Mouse (Mus musculus): ENCODE measurements at regions not wholly inside any gene's neighbourhood (a gene's known extent, or its start where the extent isn't known, plus 50 kb on each side); places are given as distances from the start of the nearest gene placed in this dataset.

DNA sequence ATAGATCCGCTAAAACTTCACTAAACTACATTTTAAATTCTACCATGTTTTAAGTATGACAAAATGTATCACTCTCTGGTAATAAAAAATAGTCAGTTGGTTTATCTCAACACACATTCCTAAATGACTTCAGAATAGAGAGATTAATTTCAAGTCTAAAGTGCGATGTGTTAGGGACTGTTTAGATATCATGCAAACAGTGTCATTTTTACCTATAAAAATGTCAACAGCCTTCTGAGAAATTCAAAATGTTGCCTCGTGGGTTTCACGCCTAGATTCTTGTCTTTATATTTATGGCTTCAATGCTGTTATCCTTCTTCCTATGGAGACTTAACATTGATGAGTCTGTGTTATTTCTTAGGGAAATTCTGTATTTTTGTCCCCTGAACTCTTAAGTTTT is 53.7 kb upstream of the P2ry1 start:
- H3K9me3 ChIP-seq, result no peaks in the 10 kb centered on the region
- H3K27me3 ChIP-seq, result no peaks in the 10 kb centered on the region
- H3K27ac ChIP-seq (replicated peaks), result no peak overlapping the region
- H3K9ac ChIP-seq, result no peak overlapping the region
- H3K4me1 ChIP-seq (replicated peaks), result no peaks in the 10 kb centered on the region
- WGBS, result 85% methylated on average over 4 of the region's 4 CpGs
- H3K4me3 ChIP-seq, result no peak overlapping the region
- H3K4me2 ChIP-seq, result no peak overlapping the region
- no peak for ATAC-seq (ENCODE audit: low FRiP score, low read depth)
- no peaks in the 10 kb centered on the region for H3K36me3 ChIP-seq
